Mouse (Mus musculus) megakaryocyte, embryonic 14.5 days (primary cell): ENCODE data around the gene Scube1. TPM values are rescaled to one million over a fixed set of nuclear protein-coding genes. Genes with fewer than 3 reads are reported as not detected.

Source experiments
- H3K27me3 ChIP-seq: replicated peaks from 2 replicates; pipeline ENCODE3; 2012; ENCODE audit warnings: inconsistent platforms
- H3K36me3 ChIP-seq: replicated peaks from 2 replicates; pipeline ENCODE3; 2012; ENCODE audit warnings: low read length, inconsistent platforms, mixed read lengths
- H3K4me1 ChIP-seq: 2 replicates; pipeline ENCODE4 v1.6.1; 2012; ENCODE audit warnings: inconsistent platforms
- H3K4me3 ChIP-seq: replicated peaks from 2 replicates; pipeline ENCODE3; 2012; ENCODE audit warnings: moderate library complexity, mild to moderate bottlenecking, inconsistent platforms
- H3K9me3 ChIP-seq: 2 replicates; pipeline ENCODE4 v1.6.1; 2012; ENCODE audit warnings: inconsistent platforms
- FLI1 ChIP-seq: IDR thresholded peaks from 2 replicates; pipeline ENCODE4 v1.6.1; 2012; ENCODE audit warnings: low read length, inconsistent platforms, mixed read lengths
- GATA1 ChIP-seq: IDR thresholded peaks from 3 replicates; pipeline ENCODE4 v1.6.1; 2012; ENCODE audit warnings: mixed read lengths, low read length, inconsistent platforms, borderline replicate concordance
- polyA plus RNA-seq: library from polyadenylated mRNA; stranded (reverse); fragments of >175 nt; gene quantifications from 2 replicates; pipeline ENCODE4 v1.2.3, GENCODE M21; 2012; ENCODE audit warnings: low replicate concordance; ENCODE audit not compliant: insufficient read depth

Scube1 gene
- polyA plus RNA-seq, 1 experiment = not detected

- Histone ChIP-seq H3K36me3 (peaks cover 64% of the 10 kb centered on the region), H3K27me3 (no peaks in the 10 kb centered on the region), H3K4me1 (peaks cover 58% of the 10 kb centered on the region), H3K9me3 (peaks cover 13% of the 10 kb centered on the region), H3K4me3 (no peak overlapping the region)
- no peak for TF ChIP-seq GATA1
- no peak for TF ChIP-seq FLI1
These were observed 134.0 kb downstream of the Scube1 start for GRCm38 (mm10) chr15:83590841-83591240.

GRCm38 (mm10) chr15:83584741-83585220, 140.0 kb downstream of the Scube1 start:
- peaks cover 96% of the 10 kb centered on the region for H3K36me3 ChIP-seq
- peaks cover 3% of the 10 kb centered on the region; the same call in 1 of the 2 replicates for H3K4me1 ChIP-seq
- no peak overlapping the region for H3K4me3 ChIP-seq
- peaks cover 15% of the 10 kb centered on the region for H3K9me3 ChIP-seq
- TF ChIP-seq GATA1 = no peak
- H3K27me3 ChIP-seq = no peaks in the 10 kb centered on the region

- Histone ChIP-seq H3K27me3 (no peaks in the 10 kb centered on the region), H3K4me1 (peaks cover 3% of the 10 kb centered on the region; the same call in 1 of the 2 replicates), H3K4me3 (no peak overlapping the region), H3K36me3 (peaks cover 98% of the 10 kb centered on the region), H3K9me3 (peaks cover 15% of the 10 kb centered on the region)
- TF ChIP-seq FLI1 = no peak
- no peak for TF ChIP-seq GATA1
These were observed 141.2 kb downstream of the Scube1 start for GRCm38 (mm10) chr15:83583419-83584156.

- Histone ChIP-seq H3K36me3 (peaks cover 97% of the 10 kb centered on the region), H3K9me3 (peaks cover 15% of the 10 kb centered on the region), H3K4me3 (no peak overlapping the region), H3K4me1 (peaks cover 3% of the 10 kb centered on the region; the same call in 1 of the 2 replicates), H3K27me3 (no peaks in the 10 kb centered on the region)
- TF ChIP-seq FLI1 (no peak), GATA1 (no peak)
These were observed 141.9 kb downstream of the Scube1 start for GRCm38 (mm10) chr15:83582931-83583330.

DNA sequence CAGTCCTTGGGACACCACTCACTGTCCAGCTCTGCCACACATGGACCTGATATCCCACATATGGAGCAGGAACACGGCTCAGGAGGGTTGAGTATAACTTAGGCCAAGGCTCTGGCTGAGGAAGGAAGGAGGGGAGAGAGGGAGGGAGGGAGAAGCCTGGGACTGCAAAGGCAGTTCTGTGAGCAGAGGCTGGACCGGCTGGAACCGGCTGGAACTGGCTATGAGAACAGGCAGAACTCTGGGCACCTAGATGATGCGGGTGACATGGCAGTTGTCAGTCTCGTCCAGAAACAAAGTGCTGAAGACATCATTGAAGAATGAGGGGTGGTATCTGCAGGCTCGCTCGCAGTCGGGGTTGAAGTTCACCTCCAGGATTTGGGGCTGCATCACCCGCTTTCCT, 148.2 kb downstream of the Scube1 start:
- peaks cover 31% of the 10 kb centered on the region for H3K4me1 ChIP-seq
- H3K9me3 ChIP-seq = no peaks in the 10 kb centered on the region
- no peaks in the 10 kb centered on the region for H3K27me3 ChIP-seq
- no peak for TF ChIP-seq FLI1
- TF ChIP-seq GATA1 = no peak
- no peak overlapping the region for H3K4me3 ChIP-seq
- peaks cover 96% of the 10 kb centered on the region for H3K36me3 ChIP-seq

DNA sequence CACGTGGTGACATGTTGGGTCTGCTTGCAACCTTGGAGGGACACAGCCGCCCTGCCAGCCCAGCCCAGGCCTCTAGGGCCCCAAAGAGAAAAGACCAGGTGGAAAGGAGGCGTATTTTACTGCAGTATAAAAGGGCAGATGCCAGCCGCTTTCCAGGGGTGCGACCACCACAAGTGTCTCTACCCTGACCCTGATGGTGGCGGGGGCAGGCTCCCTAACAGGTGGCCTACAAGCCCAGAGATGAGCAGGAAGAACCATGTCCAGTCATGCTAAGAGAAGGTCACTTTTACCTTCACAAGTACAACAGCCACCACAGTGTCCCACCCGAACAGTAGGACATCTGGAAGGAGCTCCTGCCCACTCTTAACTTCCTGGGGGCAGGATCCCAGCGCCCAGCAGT, 149.3 kb downstream of the Scube1 start:
- Histone ChIP-seq H3K9me3 (no peaks in the 10 kb centered on the region), H3K4me3 (no peak overlapping the region), H3K36me3 (peaks cover 96% of the 10 kb centered on the region), H3K4me1 (peaks cover 42% of the 10 kb centered on the region), H3K27me3 (no peaks in the 10 kb centered on the region)
- TF ChIP-seq FLI1 (no peak), GATA1 (no peak)

DNA sequence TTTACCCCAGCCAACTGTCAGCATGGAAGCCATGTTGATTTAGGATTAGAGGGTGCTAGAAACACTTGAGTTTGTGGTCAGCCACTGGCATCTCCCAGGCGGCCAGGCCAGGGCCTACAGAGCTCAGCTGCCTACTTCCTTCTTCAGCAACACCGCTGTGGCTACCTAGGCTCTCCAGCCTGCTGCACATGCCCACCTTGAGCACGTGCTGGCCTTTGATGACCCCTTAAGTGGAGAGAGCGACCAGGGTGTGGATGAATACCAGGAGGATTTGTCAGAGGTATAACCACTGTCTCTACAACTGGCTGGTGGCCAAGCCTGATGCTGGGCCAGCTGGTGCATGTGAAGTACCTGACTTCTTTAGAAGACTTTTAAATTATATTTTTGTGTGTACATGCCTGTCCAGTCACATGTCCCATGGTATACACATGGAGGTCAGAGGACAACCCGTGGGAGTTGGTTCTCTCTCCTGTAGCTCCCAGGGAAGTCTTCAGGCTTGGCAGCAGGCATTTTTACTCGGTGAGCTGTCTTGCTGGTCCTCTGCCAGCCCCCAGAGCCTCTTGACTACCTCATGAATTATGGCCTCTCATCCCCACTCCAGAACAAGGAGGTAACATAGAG, 150.0 kb downstream of the Scube1 start:
- no peak overlapping the region for H3K4me3 ChIP-seq
- H3K4me1 ChIP-seq = peaks cover 49% of the 10 kb centered on the region
- no peaks in the 10 kb centered on the region for H3K9me3 ChIP-seq
- peaks cover 96% of the 10 kb centered on the region for H3K36me3 ChIP-seq
- no peaks in the 10 kb centered on the region for H3K27me3 ChIP-seq
- TF ChIP-seq FLI1 (no peak), GATA1 (no peak)

DNA sequence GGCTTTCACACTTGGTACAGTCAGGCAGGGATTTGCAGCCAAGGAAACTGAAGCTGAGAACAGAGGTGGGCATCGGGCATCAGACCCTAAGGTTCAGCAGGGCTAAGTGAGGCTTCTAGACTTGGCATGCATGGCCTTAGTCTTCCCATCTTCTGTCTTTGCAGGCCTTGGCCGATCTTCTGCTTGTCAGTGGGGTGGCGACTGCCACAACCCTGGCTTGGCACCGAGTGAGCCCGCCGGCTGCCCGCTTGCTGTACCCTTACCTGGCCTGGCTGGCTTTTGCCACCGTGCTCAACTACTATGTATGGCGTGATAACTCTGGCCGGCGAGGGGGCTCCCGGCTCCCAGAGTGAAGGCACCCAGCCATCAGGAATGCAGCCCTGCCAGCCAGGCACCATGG, 151.2 kb downstream of the Scube1 start:
- Histone ChIP-seq H3K27me3 (no peaks in the 10 kb centered on the region), H3K36me3 (peaks cover 93% of the 10 kb centered on the region), H3K9me3 (no peaks in the 10 kb centered on the region), H3K4me1 (peaks cover 61% of the 10 kb centered on the region), H3K4me3 (no peak overlapping the region)
- TF ChIP-seq FLI1 = no peak
- no peak for TF ChIP-seq GATA1

DNA sequence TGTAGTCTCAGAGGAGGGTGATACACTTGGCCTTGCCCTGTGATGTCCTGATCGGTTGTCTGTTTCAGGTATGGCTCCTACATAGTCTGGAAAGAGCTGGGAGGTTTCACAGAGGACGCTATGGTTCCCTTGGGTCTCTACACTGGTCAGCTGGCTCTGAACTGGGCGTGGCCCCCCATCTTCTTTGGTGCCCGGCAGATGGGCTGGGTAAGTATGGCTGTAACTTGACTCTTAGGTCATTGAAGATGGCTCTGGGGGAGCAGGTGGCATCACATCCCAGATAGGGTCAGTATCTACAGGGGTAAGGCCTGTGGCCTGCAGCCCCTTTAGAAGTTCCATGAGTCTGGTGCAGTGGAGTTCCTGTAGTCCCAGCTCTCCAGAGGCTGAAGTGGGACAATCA, 152.7 kb downstream of the Scube1 start:
- H3K27me3 ChIP-seq = no peaks in the 10 kb centered on the region

GRCm38 (mm10) chr15:83571636-83572035, 153.2 kb downstream of the Scube1 start:
- Histone ChIP-seq H3K9me3 (no peaks in the 10 kb centered on the region), H3K4me3 (no peak overlapping the region), H3K27me3 (no peaks in the 10 kb centered on the region), H3K36me3 (peaks cover 93% of the 10 kb centered on the region), H3K4me1 (peaks cover 76% of the 10 kb centered on the region)
- TF ChIP-seq GATA1 (no peak), FLI1 (no peak)

More for the DNA sequence above, 152.7 kb downstream of the Scube1 start:
- Histone ChIP-seq H3K4me1 (peaks cover 76% of the 10 kb centered on the region), H3K4me3 (no peak overlapping the region), H3K9me3 (no peaks in the 10 kb centered on the region), H3K36me3 (peaks cover 94% of the 10 kb centered on the region)
- TF ChIP-seq FLI1 (no peak), GATA1 (no peak)
